In the genomic region with DNA sequence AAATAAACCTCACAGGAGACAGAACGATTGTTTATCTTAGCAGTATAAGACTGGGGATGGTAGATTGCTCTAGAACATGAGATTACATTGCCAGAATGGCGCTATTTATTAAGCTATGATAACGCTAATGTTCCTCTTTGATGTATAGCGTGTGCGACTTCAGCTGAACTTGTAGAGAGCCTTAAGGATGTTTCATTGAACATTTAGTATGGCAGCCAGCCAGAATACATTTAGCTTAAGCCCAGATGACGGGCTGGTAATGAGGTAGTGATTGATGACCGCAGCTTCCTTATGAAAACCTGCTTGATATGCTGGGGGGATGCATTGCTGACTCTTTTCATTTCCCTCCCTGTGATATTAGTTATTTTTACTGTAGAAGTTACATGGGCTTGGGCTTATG, we compare ENCODE assay signal across 19 mouse cellular contexts.
DNase-seq lines count a peak whose midpoint lies in the region; ATAC-seq lines count a peak whose summit lies in the region.
"Had no signal": no experiment of that assay in that cellular context is flagged by ENCODE, and none has a peak within 500 bp of the region (broad histone marks: within the 10 kb centered on the region; RNA-seq: fewer than 3 reads in every experiment).

No protein-coding gene starts in this region.

- H3K9ac ChIP-seq in forebrain, embryonic 14.5 days (ENCODE audit: low read length) = no peak overlapping the region
- no peak overlapping the region for H3K9ac ChIP-seq in forebrain, embryonic 12.5 days
- H3K9ac ChIP-seq in midbrain, embryonic 14.5 days (replicated peaks; ENCODE audit: low read length) = no peak overlapping the region
- H3K9ac ChIP-seq: embryonic facial prominence, embryonic 15.5 days; forebrain, embryonic 15.5 days; liver, embryonic 15.5 days had no signal

- ATAC-seq in forebrain, embryonic 14.5 days = no peak
- ATAC-seq in forebrain, embryonic 12.5 days (ENCODE audit: low FRiP score) = no peak
- no peak for ATAC-seq in midbrain, embryonic 14.5 days (ENCODE audit: low FRiP score, low TSS enrichment)
- ATAC-seq: forebrain, embryonic 15.5 days; inflammation-experienced regulatory T-cells, adult 6 months; midbrain, embryonic 16.5 days had no signal

- DNase-seq in forebrain, embryonic 14.5 days (ENCODE audit: low spot score) = peak; percentile 30
- DNase-seq in midbrain, embryonic 14.5 days = peak; percentile 62
- DNase-seq in midbrain, embryonic 10.5 days (ENCODE audit: low spot score) = no peak
- DNase-seq in gonadal fat pad, adult 2 months (ENCODE audit: low read depth) = peak; percentile 37
- peak; percentile 30 for DNase-seq in retina, postnatal 1 day
- no peak for DNase-seq in left cerebral cortex, postnatal 25 days (ENCODE audit: low spot score in 2 of 2)
- no peak for DNase-seq in urinary bladder, postnatal 25 days (ENCODE audit: low spot score)
- DNase-seq: adrenal gland, postnatal 36 days; cerebellum, postnatal 10 days; heart, adult 11 months; kidney, postnatal 36 days; left cerebral cortex, postnatal 4 days had no signal

- H3K9me3 ChIP-seq in forebrain, embryonic 14.5 days (replicated peaks; ENCODE audit: control insufficient read depth, low read length) = no peaks in the 10 kb centered on the region
- no peaks in the 10 kb centered on the region for H3K9me3 ChIP-seq in forebrain, embryonic 12.5 days
- H3K9me3 ChIP-seq in midbrain, embryonic 14.5 days (ENCODE audit: control insufficient read depth, low read length) = no peaks in the 10 kb centered on the region
- no peaks in the 10 kb centered on the region for H3K9me3 ChIP-seq in midbrain, embryonic 10.5 days (replicated peaks)
- H3K9me3 ChIP-seq: embryonic facial prominence, embryonic 15.5 days; forebrain, embryonic 15.5 days; liver, embryonic 15.5 days had no signal

- H3K4me2 ChIP-seq in forebrain, embryonic 14.5 days (ENCODE audit: low read length) = no peak overlapping the region
- H3K4me2 ChIP-seq in forebrain, embryonic 12.5 days = no peak overlapping the region
- H3K4me2 ChIP-seq in midbrain, embryonic 14.5 days (ENCODE audit: low read length) = no peak overlapping the region
- H3K4me2 ChIP-seq: embryonic facial prominence, embryonic 15.5 days; forebrain, embryonic 15.5 days; liver, embryonic 15.5 days had no signal

- no peak overlapping the region for H3K4me3 ChIP-seq in forebrain, embryonic 14.5 days (ENCODE audit: low read depth, low read length)
- H3K4me3 ChIP-seq in forebrain, embryonic 12.5 days (replicated peaks) = no peak overlapping the region
- no peak overlapping the region for H3K4me3 ChIP-seq in midbrain, embryonic 14.5 days (replicated peaks; ENCODE audit: low read depth, low read length)
- no peak overlapping the region for H3K4me3 ChIP-seq in midbrain, embryonic 10.5 days
- H3K4me3 ChIP-seq: embryonic facial prominence, embryonic 15.5 days; forebrain, embryonic 15.5 days; liver, embryonic 15.5 days had no signal

- H3K27ac ChIP-seq in forebrain, embryonic 14.5 days (ENCODE audit: low read depth, low read length) = no peak overlapping the region
- H3K27ac ChIP-seq in forebrain, embryonic 12.5 days = no peak overlapping the region
- no peak overlapping the region for H3K27ac ChIP-seq in midbrain, embryonic 14.5 days (replicated peaks; ENCODE audit: low read depth, low read length)
- no peak overlapping the region for H3K27ac ChIP-seq in midbrain, embryonic 10.5 days (replicated peaks)
- H3K27ac ChIP-seq: embryonic facial prominence, embryonic 15.5 days; forebrain, embryonic 15.5 days; liver, embryonic 15.5 days; macrophage had no signal

- no peaks in the 10 kb centered on the region for H3K36me3 ChIP-seq in forebrain, embryonic 14.5 days (ENCODE audit: control insufficient read depth, insufficient read depth, low read length)
- no peaks in the 10 kb centered on the region for H3K36me3 ChIP-seq in forebrain, embryonic 12.5 days (replicated peaks)
- H3K36me3 ChIP-seq in midbrain, embryonic 14.5 days (ENCODE audit: control insufficient read depth, insufficient read depth, low read length) = no peaks in the 10 kb centered on the region
- H3K36me3 ChIP-seq in midbrain, embryonic 10.5 days = no peaks in the 10 kb centered on the region
- H3K36me3 ChIP-seq: embryonic facial prominence, embryonic 15.5 days; forebrain, embryonic 15.5 days; liver, embryonic 15.5 days had no signal

- 71% methylated on average over 7 of the region's 7 CpGs for WGBS in forebrain, embryonic 14.5 days
- 78% methylated on average over 7 of the region's 7 CpGs for WGBS in forebrain, embryonic 12.5 days
- WGBS in midbrain, embryonic 14.5 days = 56% methylated on average over 7 of the region's 7 CpGs
- WGBS in midbrain, embryonic 10.5 days = 90% methylated on average over 7 of the region's 7 CpGs

- no peaks in the 10 kb centered on the region for H3K4me1 ChIP-seq in forebrain, embryonic 14.5 days (ENCODE audit: control insufficient read depth, insufficient read depth, low read length)
- peaks cover 8% of the 10 kb centered on the region; the same call in 1 of the 2 replicates for H3K4me1 ChIP-seq in forebrain, embryonic 12.5 days
- no peaks in the 10 kb centered on the region for H3K4me1 ChIP-seq in midbrain, embryonic 14.5 days (ENCODE audit: control insufficient read depth, insufficient read depth, low read length)
- H3K4me1 ChIP-seq in midbrain, embryonic 10.5 days = peaks cover 10% of the 10 kb centered on the region
- H3K4me1 ChIP-seq: embryonic facial prominence, embryonic 15.5 days; forebrain, embryonic 15.5 days; liver, embryonic 15.5 days had no signal

- no peaks in the 10 kb centered on the region for H3K27me3 ChIP-seq in forebrain, embryonic 14.5 days (replicated peaks; ENCODE audit: control insufficient read depth, insufficient read depth, low read length)
- no peaks in the 10 kb centered on the region; the same call in 1 of the 2 replicates for H3K27me3 ChIP-seq in forebrain, embryonic 12.5 days
- H3K27me3 ChIP-seq in midbrain, embryonic 14.5 days (ENCODE audit: control insufficient read depth, insufficient read depth, low read length) = no peaks in the 10 kb centered on the region
- H3K27me3 ChIP-seq in midbrain, embryonic 10.5 days (ENCODE audit: low read depth, poor library complexity, severe bottlenecking) = no peaks in the 10 kb centered on the region
- H3K27me3 ChIP-seq: embryonic facial prominence, embryonic 15.5 days; forebrain, embryonic 15.5 days; liver, embryonic 15.5 days had no signal

- intact Hi-C loops in left cerebral cortex, postnatal 25 days (cut with DNase I) = no loop called here

Comparison
In these comparisons a context has a peak if more than half of its experiments do, and no peak if none do; other contexts are left out.
1. DNase-seq: peak in forebrain, embryonic 14.5 days (single experiment), midbrain, embryonic 14.5 days (single experiment), gonadal fat pad, adult 2 months (single experiment) and retina, postnatal 1 day (single experiment); none in midbrain, embryonic 10.5 days (single experiment), left cerebral cortex, postnatal 25 days (0 of 2) and urinary bladder, postnatal 25 days (single experiment).